Mouse (Mus musculus) CD8-positive naive resting alpha-beta T cell, adult 2 months (primary cell): Measurements from ENCODE around the gene Plagl1.

ENCODE experiments used
- DNase-seq, 2 experiments: peaks; one replicate each; pipeline ENCODE4 v3.0.0; 2022; ENCODE audit warnings: low read depth in 2 of 2, low spot score in 2 of 2

Gene Plagl1

GRCm38 (mm10) chr10:13082459-13082858 is 22.2 kb downstream of the Plagl1 start:
- no peak for DNase-seq

GRCm38 (mm10) chr10:13090596-13091424 is 30.5 kb downstream of the Plagl1 start:
- DNase-seq, result peak in 1 of 2 experiments; percentile 12

DNA sequence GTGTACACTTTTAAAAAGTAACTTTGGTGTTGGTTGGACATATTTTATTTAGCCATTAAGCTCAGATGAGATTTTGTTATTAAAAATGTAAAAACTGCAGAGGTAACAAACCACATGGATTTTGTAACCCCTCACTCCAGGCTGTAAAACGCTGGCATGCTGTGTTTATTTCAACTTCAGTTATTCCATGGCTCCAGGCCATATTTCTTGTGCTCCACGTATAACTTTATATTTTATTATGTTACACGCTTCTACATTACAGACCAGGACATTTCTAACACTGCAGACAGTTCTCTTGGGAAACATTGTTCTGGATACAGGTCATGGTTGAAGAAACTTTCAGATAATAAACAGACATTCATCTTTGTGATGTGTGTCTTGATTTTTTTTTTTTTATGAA is 32.7 kb downstream of the Plagl1 start:
- no peak for DNase-seq

DNA sequence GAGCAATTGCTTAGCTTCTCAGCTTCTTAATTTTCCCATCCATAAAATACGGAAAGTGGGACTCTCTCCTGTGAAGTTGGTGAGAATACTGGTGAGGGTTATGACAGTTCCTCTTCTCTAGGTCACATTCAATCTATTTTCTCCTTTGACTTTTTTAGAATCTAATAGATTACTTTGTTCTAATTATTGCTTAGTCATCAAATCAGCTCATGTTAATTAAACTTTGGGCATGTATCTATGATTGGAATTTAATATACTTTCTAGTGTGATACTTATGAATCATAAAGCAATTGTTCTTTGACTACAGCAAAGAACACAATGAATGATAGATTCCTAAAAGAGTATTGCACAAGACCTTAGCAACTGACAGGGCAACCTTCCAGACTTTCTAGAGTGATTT is 38.6 kb downstream of the Plagl1 start:
- no peak for DNase-seq

DNA sequence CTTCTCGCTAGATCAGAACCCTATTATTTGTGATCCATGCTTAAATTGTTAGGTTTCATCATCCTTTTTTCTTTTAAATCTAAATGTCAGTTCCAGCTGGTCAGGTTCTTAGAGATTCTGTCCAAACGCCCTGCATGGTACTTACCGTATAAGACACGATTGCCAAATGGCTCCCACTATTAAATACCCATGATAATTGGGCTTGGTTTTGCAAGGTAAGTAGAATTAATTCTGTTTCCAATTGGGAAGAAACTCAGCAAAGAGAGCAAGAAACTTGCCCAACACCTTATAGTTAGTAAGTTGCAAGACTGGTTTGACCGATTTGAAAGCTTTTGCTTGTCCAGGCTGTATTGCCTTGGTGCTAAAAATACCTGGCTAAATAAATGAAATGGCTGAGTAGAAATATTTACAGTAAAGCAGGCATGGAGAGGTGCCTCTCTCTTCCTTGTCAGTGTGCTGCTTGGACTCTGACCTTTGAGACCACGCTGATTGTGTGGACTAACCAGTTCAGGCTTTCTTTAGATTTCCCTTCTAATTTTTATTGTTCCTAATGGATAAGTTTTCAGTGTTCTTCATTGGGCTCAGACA is 39.9 kb downstream of the Plagl1 start:
- DNase-seq, result no peak

DNA sequence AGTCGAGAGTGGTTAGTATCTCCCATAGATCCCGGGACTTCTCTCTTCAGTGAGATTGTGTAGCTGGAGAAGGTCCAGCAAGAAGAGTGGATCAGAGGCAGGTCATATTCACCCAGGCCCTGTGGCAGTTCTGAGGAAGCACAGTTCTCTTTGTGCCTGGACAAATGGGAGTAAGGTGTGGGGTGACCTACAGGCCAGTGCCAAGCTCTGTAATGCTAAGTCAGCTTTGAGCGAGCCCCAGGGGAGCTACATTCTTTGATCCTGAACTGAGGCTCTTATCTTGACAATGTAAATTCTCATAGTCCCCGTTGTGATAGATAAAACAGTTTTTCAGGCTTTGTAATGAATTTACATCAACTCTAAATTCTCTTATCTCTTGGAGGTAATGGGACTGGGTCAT is 42.1 kb downstream of the Plagl1 start:
- no peak for DNase-seq

DNA sequence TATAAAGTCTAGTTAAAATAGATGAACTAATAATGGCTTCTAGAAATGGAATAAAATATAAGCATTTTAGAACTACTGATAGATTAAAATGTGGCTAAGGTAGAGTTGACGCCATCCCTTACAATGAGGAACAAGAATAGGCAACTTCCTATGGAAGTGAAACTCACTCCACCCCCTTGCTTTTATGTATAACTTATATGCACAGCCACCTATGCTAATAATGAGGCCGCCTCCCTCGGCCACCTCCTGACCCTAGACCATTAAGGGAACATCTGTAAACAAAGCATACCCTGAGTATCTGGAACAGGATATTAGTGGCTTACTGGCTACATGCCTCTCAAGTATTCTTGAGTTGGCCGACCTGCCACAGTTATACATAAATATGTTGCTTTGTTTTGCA is 43.5 kb downstream of the Plagl1 start:
- no peak for DNase-seq

- DNase-seq, result no peak
Measured at GRCm38 (mm10) chr10:13106909-13107624, 46.8 kb downstream of the Plagl1 start.

DNA sequence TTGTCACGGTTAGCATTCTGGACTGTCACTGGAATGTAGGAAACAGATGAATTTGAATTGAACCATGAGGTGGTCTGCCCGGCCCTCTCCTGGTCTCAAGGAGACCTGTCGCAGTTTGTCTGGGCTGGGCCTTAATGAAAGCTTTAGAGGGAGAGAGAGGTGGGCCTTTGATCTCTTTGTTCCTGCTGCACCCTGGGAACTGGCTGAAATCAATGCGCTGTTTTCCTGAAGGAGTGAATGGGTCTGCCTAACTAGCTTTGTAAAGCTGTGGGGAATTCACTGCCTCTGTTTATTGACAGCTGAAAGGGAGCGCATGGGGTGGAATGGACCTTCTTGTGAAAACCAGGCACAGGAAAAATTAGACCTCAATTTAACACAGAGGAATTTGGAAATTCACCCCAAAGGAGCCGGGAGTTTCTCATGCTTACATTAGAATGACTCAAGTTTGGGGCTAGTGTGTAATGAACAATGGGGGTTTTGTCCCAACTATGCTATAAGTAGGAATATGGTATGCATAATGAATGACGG is 47.8 kb downstream of the Plagl1 start:
- DNase-seq, result no peak

DNA sequence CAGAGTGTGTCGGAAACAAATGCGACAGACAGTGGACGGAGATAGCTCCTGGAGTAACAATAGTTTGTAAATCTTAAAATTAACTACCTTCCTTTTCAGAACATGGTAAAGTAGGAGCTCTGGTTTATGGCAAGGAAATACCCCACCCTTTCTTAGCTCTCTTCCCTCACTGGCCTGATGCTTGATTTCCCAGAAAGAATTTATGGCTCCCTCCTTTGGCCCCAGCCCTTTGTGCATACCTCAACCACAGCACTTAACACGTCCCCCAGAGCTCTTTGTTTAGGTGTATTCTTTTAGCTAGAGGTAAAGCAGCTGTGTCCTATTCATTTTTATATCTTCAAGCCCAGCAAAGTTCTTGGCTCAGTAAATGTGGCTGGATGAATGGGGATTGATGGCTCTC is 48.5 kb downstream of the Plagl1 start:
- DNase-seq, result no peak

DNA sequence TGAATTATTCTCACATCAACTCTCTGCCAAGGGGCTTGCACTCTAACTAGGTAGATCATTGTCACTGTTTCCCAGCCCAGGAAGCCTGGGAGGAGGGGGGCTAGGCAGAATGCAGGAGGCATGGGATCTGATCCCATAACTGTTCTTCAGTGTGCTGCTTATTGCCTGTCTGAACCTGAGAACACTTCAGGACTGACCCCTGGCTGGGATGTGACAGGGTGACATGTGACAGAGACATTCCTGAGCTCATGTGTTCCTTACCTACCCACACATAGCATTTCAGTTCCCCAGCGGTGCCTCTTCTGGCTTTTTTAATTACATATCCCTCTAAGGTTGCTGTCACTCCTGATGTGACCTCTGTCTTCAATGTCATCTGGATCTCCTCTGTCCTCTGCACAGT is 49.5 kb downstream of the Plagl1 start:
- DNase-seq, result no peak

- no peak for DNase-seq
Measured at GRCm38 (mm10) chr10:13112849-13113248, 52.5 kb downstream of the Plagl1 start.

- DNase-seq, result no peak
Measured at GRCm38 (mm10) chr10:13113641-13114040, 53.3 kb downstream of the Plagl1 start.

- DNase-seq, result no peak
Measured at GRCm38 (mm10) chr10:13115030-13115429, 54.7 kb downstream of the Plagl1 start.

DNA sequence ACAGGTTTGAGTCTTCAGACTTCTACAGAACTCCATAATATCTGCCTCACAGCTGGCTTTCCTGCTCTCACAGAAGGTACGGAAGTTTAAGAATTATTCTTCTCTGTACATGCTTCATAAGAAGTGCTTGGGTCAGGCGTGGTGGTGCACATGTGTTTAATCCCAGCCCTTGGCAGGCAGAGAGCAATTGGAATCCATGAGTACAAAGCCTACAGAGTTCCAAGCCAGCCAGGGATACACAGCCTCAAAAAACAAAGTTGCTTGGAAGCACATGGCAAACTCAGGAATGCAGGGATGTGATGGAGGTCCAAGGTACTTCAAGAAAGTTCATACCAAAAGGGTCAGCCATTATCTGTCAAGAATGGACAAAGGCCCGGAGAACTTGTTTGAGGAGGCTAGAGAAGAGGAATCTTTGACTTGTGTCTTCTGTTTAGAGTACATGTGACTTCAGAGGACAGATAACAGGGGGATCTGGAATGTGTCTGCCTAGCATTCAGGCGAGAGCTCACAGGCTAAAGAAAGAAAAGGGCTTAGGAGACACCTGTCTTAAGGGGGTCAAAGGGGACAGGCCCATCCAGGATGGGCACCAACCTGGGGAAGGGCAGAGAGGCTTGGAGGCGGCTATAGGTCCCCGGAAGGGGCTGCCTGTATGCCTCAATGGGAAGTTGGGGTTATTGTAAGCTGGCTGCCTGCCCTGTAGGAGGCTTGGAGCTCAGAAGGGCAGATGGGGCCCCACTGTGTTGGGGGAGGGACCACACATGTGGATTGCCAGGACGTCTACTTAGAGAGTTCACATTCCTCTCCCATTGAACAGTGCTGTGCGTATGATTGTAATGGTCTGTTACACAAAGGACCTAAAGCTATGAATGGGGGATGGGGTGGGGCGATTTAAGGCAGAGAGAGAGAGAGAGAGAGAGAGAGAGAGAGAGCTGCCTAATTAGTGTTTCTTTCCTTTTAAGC is 56.7 kb downstream of the Plagl1 start:
- DNase-seq, result no peak

DNA sequence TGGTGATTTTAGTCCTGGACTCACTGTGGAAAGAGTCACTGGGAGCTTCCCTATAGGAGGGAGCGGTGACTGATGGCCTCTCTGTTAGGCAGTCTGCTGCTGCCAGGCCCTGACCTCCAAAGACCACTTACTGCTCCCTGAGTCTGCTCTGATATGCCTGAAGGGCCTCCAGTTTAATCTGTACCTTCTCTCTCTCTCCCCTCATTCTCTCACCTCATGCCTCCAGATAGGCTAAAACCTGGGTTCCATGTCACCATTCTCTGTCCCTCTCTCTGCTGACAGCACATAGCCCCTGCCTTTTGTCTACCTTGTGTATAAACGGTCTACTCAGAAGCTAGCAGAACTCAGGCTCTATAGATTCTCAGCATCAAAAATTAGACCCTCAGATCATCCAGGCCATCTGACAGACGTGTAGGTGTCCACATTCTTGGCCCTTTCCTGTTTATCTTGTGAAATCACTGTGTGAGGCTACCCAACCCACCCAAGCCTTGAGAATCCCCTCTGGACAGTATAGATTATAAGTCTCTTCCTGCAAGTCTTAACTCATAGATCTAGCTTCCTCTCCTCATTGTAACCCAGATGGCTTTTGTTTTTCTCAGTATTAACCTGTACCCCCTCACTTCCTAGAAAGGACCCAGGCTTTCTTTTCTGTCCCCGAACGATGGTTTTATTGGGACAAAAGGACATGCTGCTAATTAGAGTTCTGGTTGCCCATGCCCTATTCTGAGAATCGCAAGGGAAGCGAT is 57.9 kb downstream of the Plagl1 start:
- DNase-seq, result no peak

DNA sequence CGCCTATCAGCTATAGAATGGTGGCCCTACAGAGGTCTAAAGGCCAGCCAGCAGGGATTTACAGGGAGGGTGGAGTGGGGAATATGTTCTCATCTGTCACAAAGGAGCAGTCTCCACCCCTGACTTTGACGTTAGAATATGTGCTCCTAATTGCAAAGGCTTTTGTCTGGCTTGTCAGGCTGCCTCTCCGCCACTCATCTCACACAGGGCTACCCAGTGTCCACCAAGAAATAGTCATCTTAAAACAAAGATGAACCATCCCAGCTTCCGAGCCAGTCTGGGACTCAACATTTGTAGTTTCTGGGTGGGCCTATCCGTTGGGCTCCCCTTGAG is 58.4 kb downstream of the Plagl1 start:
- DNase-seq, result no peak

DNA sequence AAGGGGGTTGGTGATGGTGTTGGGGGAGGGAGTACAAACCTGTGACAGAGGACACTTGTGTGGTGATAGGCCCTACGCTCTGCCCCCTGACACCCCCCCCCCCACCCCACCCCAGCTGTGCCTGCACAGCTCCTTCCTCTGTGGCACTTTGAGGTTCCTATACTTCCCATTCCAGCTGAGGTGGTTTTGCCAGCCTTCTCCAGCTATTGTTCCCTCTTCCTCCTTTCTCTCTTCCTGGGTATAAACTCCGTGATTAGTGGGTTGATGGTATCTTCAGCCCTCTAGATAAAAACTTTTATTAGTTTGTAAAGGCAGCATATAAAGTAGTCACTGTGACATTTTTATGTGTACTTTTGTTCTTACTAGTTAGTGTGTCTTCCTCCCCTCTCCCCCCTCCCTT is 59.0 kb downstream of the Plagl1 start:
- DNase-seq, result no peak

DNA sequence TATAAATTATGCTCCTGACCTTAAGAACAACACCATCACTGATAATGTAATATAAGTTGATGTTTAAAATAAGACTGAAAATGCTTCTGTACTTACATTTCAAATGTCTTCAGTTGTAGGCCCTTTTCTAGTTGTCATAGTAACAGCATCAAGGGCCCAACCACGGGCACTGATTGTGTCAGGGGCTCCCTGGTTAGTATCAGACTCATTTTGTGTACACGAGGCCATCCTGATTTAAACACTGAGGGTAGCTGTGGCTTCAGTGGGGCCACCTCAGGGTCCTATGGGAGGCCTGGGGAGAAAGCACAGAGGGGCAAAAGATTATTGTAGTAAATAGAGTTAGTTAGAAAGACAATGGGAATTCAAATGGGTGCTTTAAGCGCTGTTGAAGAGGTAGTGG is 65.5 kb downstream of the Plagl1 start:
- DNase-seq, result no peak

GRCm38 (mm10) chr10:13127335-13127734 is 67.0 kb downstream of the Plagl1 start:
- no peak for DNase-seq
